Mouse (Mus musculus) gastrocnemius, adult 8-10 months (tissue): ENCODE data around the gene Elane. TPM values are rescaled to one million over a fixed set of nuclear protein-coding genes. Genes with fewer than 3 reads are reported as not detected.
"Not testable (repeated sequence)": the region's sequence is repeated elsewhere in the genome, so short reads cannot be mapped to it uniquely, and the experiment has no call there.

Experiments used
- DNase-seq, 2 experiments: peaks; one replicate each; pipeline ENCODE4 v3.0.0; 2022; ENCODE audit warnings: low spot score in 2 of 2
- total RNA-seq, 4 experiments: library from RNA; stranded (reverse); gene quantifications; 2 replicates each; pipeline ENCODE4 v1.2.4; 2022

Elane gene
- total RNA-seq, 4 experiments from 2014 or later = not detected

GRCm38 (mm10) chr10:79881981-79882380 is 4.1 kb upstream of the Elane start:
- no peak for DNase-seq

DNA sequence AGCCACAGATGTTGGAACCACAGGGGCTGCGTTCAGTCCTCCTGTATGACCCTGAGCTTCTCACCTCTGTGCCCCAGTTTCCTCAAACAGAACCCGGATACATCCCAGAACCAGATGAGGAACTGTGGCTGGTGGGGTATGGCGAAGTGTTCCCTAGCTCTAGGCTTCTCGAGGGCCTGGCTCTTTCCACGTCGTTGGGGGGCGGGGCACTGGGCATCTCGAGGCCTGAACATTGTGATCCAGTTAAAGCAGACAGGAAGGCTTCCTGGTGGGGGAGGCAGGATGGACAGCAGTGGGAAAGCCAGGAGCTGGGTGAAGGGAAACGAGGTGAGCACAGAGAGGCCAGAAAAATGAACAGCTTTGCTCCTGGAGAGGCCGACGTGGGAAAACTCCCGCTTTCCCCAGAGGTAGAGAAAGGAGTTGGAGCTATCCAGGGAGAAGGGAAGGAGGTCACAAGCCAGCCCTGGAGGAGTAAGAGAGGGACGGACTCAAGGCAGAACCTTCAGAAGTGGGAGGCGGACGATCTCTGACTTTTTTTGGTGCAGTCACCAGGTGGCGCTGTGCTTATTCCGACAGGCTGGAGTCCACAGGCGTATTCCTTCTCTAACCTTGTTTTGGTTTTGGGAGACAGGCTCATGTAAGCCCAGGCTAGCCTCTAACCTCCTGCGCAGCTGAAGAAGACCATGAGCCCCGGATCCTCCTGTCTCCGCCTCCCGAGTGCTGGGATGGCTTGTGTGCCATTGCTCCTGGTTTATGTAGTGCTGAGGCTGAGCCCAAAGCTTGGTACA is 2.6 kb upstream of the Elane start:
- DNase-seq = peak; percentile 62 to 76

DNA sequence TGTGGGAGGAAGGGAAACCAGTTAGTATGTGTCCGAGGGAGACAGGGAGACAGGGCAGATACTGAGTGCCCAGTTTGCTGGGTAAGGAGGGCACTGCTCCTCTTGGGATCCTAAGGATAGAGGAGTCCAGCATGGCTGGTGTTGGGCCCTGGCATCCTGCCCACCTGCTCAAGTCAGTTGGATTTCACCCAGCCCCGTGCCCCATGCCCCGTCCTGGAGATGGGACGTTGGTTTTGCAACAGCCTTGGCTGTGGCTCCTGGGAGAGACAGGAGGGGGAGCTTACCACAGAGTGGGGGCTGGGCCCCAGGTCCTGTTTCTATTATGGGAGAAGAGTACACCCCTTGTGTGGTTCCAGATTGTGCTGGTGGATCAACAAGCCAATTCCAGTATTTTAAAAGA is 1.6 kb upstream of the Elane start:
- peak; percentile 53 to 80 for DNase-seq

GRCm38 (mm10) chr10:79884938-79885337 is 1.1 kb upstream of the Elane start:
- not testable (repeated sequence) for DNase-seq

- DNase-seq = no peak
These were observed 564 bp downstream of the Elane start for GRCm38 (mm10) chr10:79886611-79887010.

GRCm38 (mm10) chr10:79889386-79889785 is 3.3 kb downstream of the Elane start:
- DNase-seq = no peak

DNA sequence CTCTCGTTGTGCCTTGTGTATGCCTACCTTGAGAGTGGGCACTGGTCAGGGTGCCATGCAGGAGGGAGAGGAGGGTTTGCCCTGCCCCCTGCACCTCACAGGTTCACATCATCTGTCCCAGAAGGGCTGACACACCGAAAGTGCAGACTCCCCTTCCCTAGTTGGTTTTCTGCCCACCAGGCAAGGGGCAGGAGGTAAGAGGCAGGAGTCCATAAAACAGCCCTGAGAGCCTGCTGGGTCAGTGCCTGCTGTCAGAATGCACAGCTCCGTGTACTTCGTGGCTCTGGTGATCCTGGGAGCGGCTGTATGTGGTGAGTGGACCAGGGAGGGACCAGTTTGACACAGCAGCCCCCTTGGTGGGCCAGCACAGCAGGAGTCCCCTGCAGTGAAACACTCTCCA is 4.6 kb downstream of the Elane start, which contains the start of gene Cfd:
Gene Cfd (plus strand): TSS at position 184 of the 400 bp plus-strand sequence.
- no peak for DNase-seq

DNA sequence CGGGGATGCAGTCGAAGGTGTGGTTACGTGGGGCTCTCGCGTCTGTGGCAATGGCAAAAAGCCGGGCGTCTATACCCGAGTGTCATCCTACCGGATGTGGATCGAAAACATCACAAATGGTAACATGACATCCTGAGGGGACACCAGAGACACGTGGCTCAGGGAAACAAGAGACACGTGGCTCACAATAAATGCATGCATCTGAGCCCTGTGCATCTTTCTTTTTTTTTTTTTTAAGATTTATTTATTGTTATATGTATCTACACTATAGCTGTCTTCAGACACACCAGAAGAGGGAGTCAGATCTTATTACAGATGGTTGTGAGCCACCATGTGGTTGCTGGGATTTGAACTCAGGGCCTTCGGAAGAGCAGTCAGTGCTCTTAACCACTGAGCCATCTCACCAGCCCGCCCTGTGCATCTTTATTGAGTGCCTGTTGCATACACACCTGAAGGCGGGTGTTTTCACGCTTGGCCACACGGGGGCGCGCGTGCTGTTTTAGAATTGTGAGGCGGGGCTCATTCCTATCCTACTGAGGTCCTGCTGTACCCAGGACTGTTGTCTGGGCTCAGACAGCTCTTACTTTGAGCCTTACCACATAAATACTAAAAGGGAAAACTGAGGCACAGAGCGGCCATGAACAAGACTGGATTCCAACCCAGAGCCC is 6.5 kb downstream of the Elane start:
- DNase-seq = peak; percentile 56 to 69

DNA sequence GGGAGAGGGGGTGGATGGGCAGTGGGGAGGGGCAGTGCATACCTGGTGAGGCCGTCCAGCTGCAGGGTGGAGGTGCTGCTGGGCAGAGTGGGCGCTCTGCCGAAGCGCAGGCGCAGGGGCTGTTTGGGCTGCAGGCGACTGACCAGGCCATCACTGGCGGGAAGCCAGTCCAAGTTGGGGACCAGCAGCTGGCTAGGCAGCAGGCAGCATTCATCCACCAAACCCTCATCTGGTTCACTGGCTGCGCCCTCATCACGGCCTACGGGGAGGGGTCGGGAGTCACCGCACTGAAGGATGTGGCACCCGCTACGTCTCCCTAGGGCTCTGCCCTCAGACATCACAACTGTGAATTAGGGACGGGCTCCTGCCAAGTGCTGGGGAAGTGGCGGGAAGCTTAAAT is 10.3 kb downstream of the Elane start:
- DNase-seq = no peak

- DNase-seq = no peak
These were observed 10.8 kb downstream of the Elane start for GRCm38 (mm10) chr10:79896814-79897213.

- no peak for DNase-seq
These were observed 11.5 kb downstream of the Elane start for GRCm38 (mm10) chr10:79897316-79898245.

DNA sequence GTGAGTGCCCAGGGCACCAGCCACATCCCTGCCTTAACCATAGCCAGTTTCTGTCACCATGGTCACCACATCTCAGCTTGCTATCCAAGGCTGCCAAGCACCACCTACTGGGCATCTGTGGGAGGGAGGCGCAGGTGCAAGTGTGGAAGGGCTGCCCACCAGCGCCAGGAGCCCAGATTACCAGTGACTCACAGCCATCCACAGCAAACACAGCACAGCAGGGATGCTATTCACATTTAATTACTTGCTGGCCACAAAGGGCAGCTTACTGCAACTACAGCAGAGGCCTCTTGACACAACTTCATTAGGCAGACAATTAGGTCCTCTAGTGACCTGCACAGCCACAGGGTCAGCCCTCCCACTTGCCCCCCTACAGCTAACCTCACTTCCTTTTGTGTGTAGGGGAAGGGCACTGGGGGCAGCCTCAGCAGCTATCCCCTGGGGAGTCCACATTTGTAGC is 14.9 kb downstream of the Elane start:
- DNase-seq = no peak

GRCm38 (mm10) chr10:79906712-79907111 is 20.7 kb downstream of the Elane start:
- no peak for DNase-seq

DNA sequence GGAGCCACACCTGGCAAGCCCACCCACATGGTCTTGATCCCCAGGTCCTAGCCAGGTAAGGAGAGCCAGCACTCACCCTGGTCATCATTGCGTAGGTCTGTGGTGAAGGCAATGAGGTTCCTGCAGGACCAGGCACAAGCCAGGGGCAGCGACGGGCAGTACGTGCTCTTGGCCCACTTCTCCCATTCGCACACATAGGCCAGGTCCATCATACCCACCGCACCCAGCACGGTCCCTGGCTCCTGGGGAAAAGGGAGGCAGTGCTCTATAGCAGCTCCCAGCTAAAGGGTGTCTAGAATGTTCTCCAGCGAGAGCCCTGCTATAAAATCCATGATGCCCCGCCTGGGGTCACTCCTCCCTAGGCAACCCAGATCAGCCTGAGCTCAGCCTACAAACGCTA is 21.4 kb downstream of the Elane start:
- DNase-seq = no peak

DNA sequence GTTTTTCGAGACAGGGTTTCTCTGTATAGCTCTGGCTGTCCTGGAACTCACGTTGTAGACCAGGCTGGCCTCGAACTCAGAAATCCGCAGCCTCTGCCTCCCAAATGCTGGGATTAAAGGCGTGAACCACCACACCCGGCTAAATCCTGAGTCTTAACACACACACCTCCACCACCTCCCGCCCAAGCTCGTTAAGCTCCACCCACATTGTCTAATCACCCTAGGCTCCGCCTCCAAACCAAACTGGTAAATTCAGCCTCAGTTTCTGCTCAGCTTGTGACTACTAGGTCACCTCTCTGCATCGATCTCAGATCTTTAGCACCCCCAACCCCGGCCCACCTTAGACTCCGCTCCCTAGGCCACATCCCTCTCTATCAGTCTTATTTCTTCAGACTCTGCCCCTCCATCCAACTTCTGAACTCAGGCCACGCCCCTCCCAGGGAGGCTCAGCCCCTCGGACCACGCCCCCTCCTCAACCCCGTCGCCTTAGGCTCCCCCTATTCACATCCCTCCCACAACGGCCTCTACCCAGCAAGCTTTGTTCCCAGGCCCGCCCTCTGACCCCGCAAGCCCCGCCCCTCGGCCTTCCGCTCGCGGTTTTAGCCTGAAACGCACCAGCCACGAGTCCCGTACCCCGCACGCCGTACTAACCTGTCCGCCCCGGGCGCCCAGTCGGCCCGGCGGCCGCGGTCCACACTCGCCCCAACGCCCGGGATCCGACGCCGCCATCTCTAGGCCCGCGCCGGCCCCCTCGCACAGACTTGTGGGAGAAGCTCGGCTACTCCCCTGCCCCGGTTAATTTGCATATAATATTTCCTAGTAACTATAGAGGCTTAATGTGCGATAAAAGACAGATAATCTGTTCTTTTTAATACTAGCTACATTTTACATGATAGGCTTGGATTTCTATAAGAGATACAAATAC is 22.4 kb downstream of the Elane start, which contains the start of gene Med16:
Gene Med16 (minus strand): TSS at position 757 of the 925 bp plus-strand sequence.
- peak; percentile 96 to 97 for DNase-seq

DNA sequence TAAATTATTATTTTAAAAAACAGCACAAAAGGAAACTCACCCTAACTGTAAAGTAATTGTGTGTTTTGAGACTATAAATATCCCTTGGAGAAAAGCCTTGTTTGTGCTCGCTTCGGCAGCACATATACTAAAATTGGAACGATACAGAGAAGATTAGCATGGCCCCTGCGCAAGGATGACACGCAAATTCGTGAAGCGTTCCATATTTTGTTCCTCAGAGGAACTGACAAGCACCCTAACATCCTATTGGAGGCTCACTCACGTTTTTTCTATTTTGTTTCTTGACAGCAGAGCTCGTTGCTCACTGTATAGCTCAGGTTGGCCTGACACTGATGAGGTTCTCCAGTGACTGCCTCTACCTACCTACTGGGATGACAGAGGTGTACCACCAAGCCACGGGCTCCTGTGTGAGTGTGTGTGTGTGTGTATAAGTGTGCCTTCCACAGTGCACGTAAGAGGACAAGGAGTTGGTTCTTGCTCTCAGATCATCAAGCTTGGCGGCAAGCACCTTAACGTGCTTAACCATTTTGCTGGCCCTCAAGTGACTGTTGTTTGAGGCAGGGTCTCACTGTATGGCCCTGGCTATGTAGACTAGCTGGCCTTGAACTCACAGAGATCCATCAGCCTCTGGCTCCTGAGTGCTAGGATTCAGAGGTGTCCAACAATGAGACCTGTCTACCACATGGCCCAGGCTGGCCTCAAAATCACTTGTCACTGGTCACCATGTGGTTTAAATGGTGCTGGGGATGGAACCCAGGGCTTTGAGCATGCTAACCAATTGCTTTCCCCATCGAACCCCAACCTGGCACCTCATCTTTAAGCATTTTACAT is 23.3 kb downstream of the Elane start:
- no peak for DNase-seq

DNA sequence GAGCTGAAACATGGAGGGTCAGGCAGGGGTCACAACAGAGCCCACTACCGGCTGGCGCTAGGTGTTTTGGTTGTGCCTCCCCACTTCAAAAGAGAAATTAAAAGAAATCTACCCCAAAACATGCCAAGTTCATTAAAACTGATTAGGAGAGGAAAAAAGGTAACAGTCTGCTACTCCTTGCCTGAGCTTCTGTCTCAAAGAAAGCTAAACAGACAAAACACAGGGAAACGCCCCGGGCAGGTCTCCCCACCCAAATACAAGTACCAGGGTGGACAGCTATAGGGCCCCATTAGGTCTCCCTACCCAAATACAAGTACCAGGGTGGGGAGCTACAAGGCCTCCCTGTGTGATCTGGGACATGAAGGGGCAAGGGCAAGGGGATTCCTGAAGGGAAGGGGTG is 24.5 kb downstream of the Elane start, which contains the start of gene Gm26602:
Gene Gm26602 (plus strand): TSS at position 301 of the 400 bp plus-strand sequence.
- no peak for DNase-seq

DNA sequence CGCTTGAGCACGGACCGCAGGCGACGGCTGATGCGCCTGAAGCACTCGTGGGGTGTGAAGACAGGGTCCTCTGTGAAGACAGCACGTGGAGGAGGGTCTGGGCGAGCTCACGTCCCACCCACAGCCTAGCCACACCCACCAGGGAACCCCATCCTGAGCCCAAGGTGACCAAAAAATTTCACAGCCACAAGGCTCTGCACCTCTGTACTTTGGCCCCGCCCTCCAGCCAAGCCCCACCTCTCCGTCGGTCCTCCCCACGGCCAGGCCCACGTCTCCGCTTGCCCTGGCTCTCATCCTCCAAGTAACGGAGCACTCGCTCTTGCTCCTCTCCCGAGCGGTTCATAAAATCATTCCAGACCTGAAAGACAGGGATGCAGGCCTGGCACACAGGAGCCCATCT is 26.4 kb downstream of the Elane start:
- DNase-seq = no peak
